Mouse (Mus musculus): ENCODE measurements around the gene Agfg1.
"Not testable (repeated sequence)": the region's sequence is repeated elsewhere in the genome, so short reads cannot be mapped to it uniquely, and the experiment has no call there.

The Agfg1 gene

GRCm38 (mm10) chr1:82838469-82839295, 601 bp upstream of the Agfg1 start:
- POLR2A ChIA-PET = interaction anchor here (0.6 to 6.9 kb wide), 36 partner anchors 9 to 523 kb away, joined by 3 to 63 read pairs (median 4); partner anchors contain the start of genes Gm47959 (in 1 of the 4) and Rhbdd1 (in 1 of the 4)
- CTCF ChIA-PET = interaction anchor here (0.6 to 1.6 kb wide), 24 partner anchors 10 to 696 kb away, joined by 3 to 13 read pairs (median 4); no protein-coding TSS in a partner anchor

GRCm38 (mm10) chr1:82839614-82840421, 535 bp downstream of the Agfg1 start:
- CTCF ChIA-PET = interaction anchor here in 3 of 4 experiments (0.9 to 1.6 kb wide), 7 partner anchors 9 to 36 kb away, joined by 3 to 13 read pairs (median 4); no protein-coding TSS in a partner anchor
- POLR2A ChIA-PET = interaction anchor here (0.6 to 6.9 kb wide), 34 partner anchors 8 to 1490 kb away, joined by 3 to 63 read pairs (median 4); partner anchors contain the start of genes Gm47791 (in 1 of the 4) and Gm47959 (in 1 of the 4)

GRCm38 (mm10) chr1:82855729-82856128, 16.4 kb downstream of the Agfg1 start:
- ChIA-PET CTCF (no interaction called here), POLR2A (interaction anchor here in 2 of 4 experiments (0.5 to 2.2 kb wide), 5 partner anchors 15 to 143 kb away, joined by 3 to 8 read pairs (median 3); no protein-coding TSS in a partner anchor)

- POLR2A ChIA-PET = interaction anchor here in 2 of 4 experiments (1.0 to 2.0 kb wide), 3 partner anchors 17 to 38 kb away, joined by 3 to 6 read pairs (median 5); no protein-coding TSS in a partner anchor
Measured at GRCm38 (mm10) chr1:82858236-82858635, 19.0 kb downstream of the Agfg1 start.

GRCm38 (mm10) chr1:82860391-82860790, 21.1 kb downstream of the Agfg1 start:
- ChIA-PET POLR2A (interaction anchor here in 1 of 4 experiments (0.7 kb wide), 1 partner anchor 49 kb away, joined by 3 read pairs; no protein-coding TSS in a partner anchor), CTCF (no interaction called here)

More at GRCm38 (mm10) chr1:82858236-82858635, 19.0 kb downstream of the Agfg1 start:
- CTCF ChIA-PET = no interaction called here

GRCm38 (mm10) chr1:82870202-82870601, 30.9 kb downstream of the Agfg1 start:
- CTCF ChIA-PET = interaction anchor here in 1 of 4 experiments (0.7 kb wide), 1 partner anchor 95 kb away, joined by 3 read pairs; no protein-coding TSS in a partner anchor

GRCm38 (mm10) chr1:82879172-82879571, 39.9 kb downstream of the Agfg1 start:
- ChIA-PET CTCF (interaction anchor here in 1 of 4 experiments (1.0 kb wide), 1 partner anchor 92 kb away, joined by 3 read pairs; no protein-coding TSS in a partner anchor), POLR2A (interaction anchor here in 3 of 4 experiments (0.6 to 2.1 kb wide), 13 partner anchors 10 to 57 kb away, joined by 3 to 11 read pairs (median 4); partner anchors contain the start of gene Agfg1 (in 1 of the 3))

More at GRCm38 (mm10) chr1:82870202-82870601, 30.9 kb downstream of the Agfg1 start:
- POLR2A ChIA-PET = interaction anchor here in 2 of 4 experiments (0.7 to 1.9 kb wide), 2 partner anchors 15 to 1212 kb away, joined by 3 to 4 read pairs; no protein-coding TSS in a partner anchor

- POLR2A ChIA-PET = interaction anchor here in 1 of 4 experiments (1.1 to 2.1 kb wide), 4 partner anchors 11 to 51 kb away, joined by 3 to 11 read pairs (median 4); no protein-coding TSS in a partner anchor
Measured at GRCm38 (mm10) chr1:82880196-82880595, 40.9 kb downstream of the Agfg1 start.

GRCm38 (mm10) chr1:82893269-82893668, 54.0 kb downstream of the Agfg1 start:
- ChIA-PET POLR2A (no interaction called here), CTCF (no interaction called here)

More at GRCm38 (mm10) chr1:82880196-82880595, 40.9 kb downstream of the Agfg1 start:
- CTCF ChIA-PET = no interaction called here

- CTCF ChIA-PET = no interaction called here
- POLR2A ChIA-PET = interaction anchor here in 2 of 4 experiments (1.0 to 1.9 kb wide), 4 partner anchors 9 to 34 kb away, joined by 3 to 5 read pairs (median 4); no protein-coding TSS in a partner anchor
Measured at GRCm38 (mm10) chr1:82900567-82900966, 61.3 kb downstream of the Agfg1 start.

GRCm38 (mm10) chr1:82901201-82901600, 61.9 kb downstream of the Agfg1 start:
- POLR2A ChIA-PET = interaction anchor here in 2 of 4 experiments (1.0 to 1.4 kb wide), 5 partner anchors 9 to 56 kb away, joined by 3 to 5 read pairs (median 5); no protein-coding TSS in a partner anchor

GRCm38 (mm10) chr1:82905886-82906285, 66.6 kb downstream of the Agfg1 start:
- CTCF ChIA-PET = interaction anchor here in 1 of 4 experiments (0.6 kb wide), 1 partner anchor 143 kb away, joined by 3 read pairs; no protein-coding TSS in a partner anchor

More at GRCm38 (mm10) chr1:82901201-82901600, 61.9 kb downstream of the Agfg1 start:
- CTCF ChIA-PET = no interaction called here

GRCm38 (mm10) chr1:82913025-82913424, 73.7 kb downstream of the Agfg1 start, which contains the start of gene A030005L19Rik:
Gene A030005L19Rik (plus strand): TSS chr1:82913325.
- POLR2A ChIA-PET = no interaction called here
- CTCF ChIA-PET = no interaction called here

More at GRCm38 (mm10) chr1:82905886-82906285, 66.6 kb downstream of the Agfg1 start:
- POLR2A ChIA-PET = interaction anchor here in 2 of 4 experiments (0.8 to 1.0 kb wide), 3 partner anchors 13 to 43 kb away, joined by 3 read pairs; no protein-coding TSS in a partner anchor

GRCm38 (mm10) chr1:82913434-82913833, 74.2 kb downstream of the Agfg1 start:
- CTCF ChIA-PET, POLR2A ChIA-PET: not testable (repeated sequence)

GRCm38 (mm10) chr1:82924650-82925049, 85.4 kb downstream of the Agfg1 start, which contains the start of gene A030014E15Rik:
Gene A030014E15Rik (plus strand): TSS chr1:82924917.
- CTCF ChIA-PET = no interaction called here

GRCm38 (mm10) chr1:82930558-82930957, 91.3 kb downstream of the Agfg1 start:
- CTCF ChIA-PET, POLR2A ChIA-PET: not testable (repeated sequence)

More at GRCm38 (mm10) chr1:82924650-82925049, 85.4 kb downstream of the Agfg1 start, which contains the start of gene A030014E15Rik:
- POLR2A ChIA-PET = no interaction called here

GRCm38 (mm10) chr1:82931326-82931725, 92.0 kb downstream of the Agfg1 start, which contains the start of gene Gm6217:
Gene Gm6217 (minus strand): TSS chr1:82931399.
- CTCF ChIA-PET, POLR2A ChIA-PET: not testable (repeated sequence)

- ChIA-PET CTCF (no interaction called here), POLR2A (no interaction called here)
Measured at GRCm38 (mm10) chr1:82938666-82939065, 99.4 kb downstream of the Agfg1 start.
